Mouse (Mus musculus) heart, postnatal 0 days (tissue): ENCODE measurements around the gene Dnajc9.

Experiments used
- CTCF ChIP-seq: IDR thresholded peaks from 2 replicates; pipeline ENCODE4 v1.5.1; 2016; ENCODE audit warnings: antibody characterized with exemption, control low read depth, low read depth
- EP300 ChIP-seq: IDR thresholded peaks from 2 replicates; pipeline ENCODE4 v1.6.1; 2016; ENCODE audit warnings: antibody characterized with exemption, low read depth

- TF ChIP-seq CTCF = no peak
- no peak for TF ChIP-seq EP300
Measured at GRCm38 (mm10) chr14:20379087-20379640, 9.5 kb downstream of the Dnajc9 start.
